Mouse (Mus musculus) myocyte (in vitro differentiated cells): ENCODE data around the gene Cntn6. TPM values are rescaled to one million over a fixed set of nuclear protein-coding genes. Genes with fewer than 3 reads are reported as not detected.

Experiments used
- H3K27me3 ChIP-seq: one replicate; pipeline ENCODE4 v1.6.1; 2011; ENCODE audit not compliant: control insufficient read depth, insufficient read depth, insufficient read length
- H3K36me3 ChIP-seq: one replicate; pipeline ENCODE4 v1.6.1; 2011; ENCODE audit not compliant: control insufficient read depth, insufficient read depth
- H3K4me2 ChIP-seq: one replicate; pipeline ENCODE4 v1.6.1; 2011; ENCODE audit warnings: low read depth, control low read depth
- H3K4me3 ChIP-seq: one replicate; pipeline ENCODE4 v1.5.1; 2011; ENCODE audit warnings: mild to moderate bottlenecking, control low read depth, moderate library complexity
- H3K79me2 ChIP-seq: one replicate; pipeline ENCODE4 v1.6.1; 2011; ENCODE audit not compliant: control insufficient read depth, insufficient read depth
- H3ac ChIP-seq: one replicate; pipeline ENCODE4 v1.6.1; 2011; ENCODE audit not compliant: control insufficient read depth, insufficient read length
- CEBPB ChIP-seq: IDR thresholded peaks from 2 replicates; pipeline ENCODE4 v1.6.1; 2011; ENCODE audit warnings: mild to moderate bottlenecking, moderate library complexity; ENCODE audit not compliant: poor library complexity, insufficient read depth, severe bottlenecking
- E2F4 ChIP-seq: IDR thresholded peaks from one replicate; pipeline ENCODE4 v1.6.1; 2011; ENCODE audit warnings: mild to moderate bottlenecking, control low read depth, moderate library complexity; ENCODE audit not compliant: insufficient read depth
- MAX ChIP-seq: IDR thresholded peaks from one replicate; pipeline ENCODE4 v1.6.1; 2011; ENCODE audit warnings: low read depth, mild to moderate bottlenecking, control low read depth
- MYOD1 ChIP-seq, 3 experiments: IDR thresholded peaks; one replicate each; pipeline ENCODE4 v1.6.1; 2011; ENCODE audit warnings: control low read depth in 2 of 3, low read depth in 2 of 3, mild to moderate bottlenecking in 2 of 3, moderate library complexity in 1 of 3; ENCODE audit not compliant: insufficient read length in 2 of 3, control insufficient read depth in 1 of 3
- MYOG ChIP-seq, 3 experiments: IDR thresholded peaks; one replicate each; pipeline ENCODE4 v1.6.1; 2011; ENCODE audit warnings: control low read depth in 2 of 3, low read depth in 2 of 3, mild to moderate bottlenecking in 2 of 3; ENCODE audit not compliant: insufficient read length in 2 of 3, control insufficient read depth in 1 of 3, insufficient read depth in 1 of 3
- POLR2A ChIP-seq: IDR thresholded peaks from one replicate; pipeline ENCODE4 v1.6.1; 2011; ENCODE audit warnings: low read depth, mild to moderate bottlenecking, control low read depth, moderate library complexity; ENCODE audit not compliant: insufficient read length
- POLR2AphosphoS2 ChIP-seq: IDR thresholded peaks from one replicate; pipeline ENCODE4 v1.6.1; 2011; ENCODE audit warnings: low read depth, control low read depth; ENCODE audit not compliant: insufficient read length
- REST ChIP-seq: IDR thresholded peaks from one replicate; pipeline ENCODE4 v1.6.1; 2011; ENCODE audit warnings: mild to moderate bottlenecking, control low read depth, moderate library complexity; ENCODE audit not compliant: insufficient read depth, insufficient read length
- SRF ChIP-seq: IDR thresholded peaks from one replicate; pipeline ENCODE4 v1.6.1; 2011; ENCODE audit warnings: low read depth; ENCODE audit not compliant: control insufficient read depth, insufficient read length
- TCF12 ChIP-seq: IDR thresholded peaks from one replicate; pipeline ENCODE4 v1.6.1; 2011; ENCODE audit warnings: mild to moderate bottlenecking, control low read depth; ENCODE audit not compliant: poor library complexity, insufficient read depth, severe bottlenecking
- TCF3 ChIP-seq: IDR thresholded peaks from one replicate; pipeline ENCODE4 v1.6.1; 2011; ENCODE audit warnings: low read depth, control low read depth; ENCODE audit not compliant: insufficient read length
- USF1 ChIP-seq: IDR thresholded peaks from one replicate; pipeline ENCODE4 v1.6.1; 2011; ENCODE audit warnings: low read depth, mild to moderate bottlenecking, control low read depth, moderate library complexity
- polyA plus RNA-seq: library from polyadenylated mRNA; unstranded; fragments of >200 nt; fragmentation: generic; extraction: Trizol; gene quantifications from one replicate; pipeline ENCODE4 v1.2.1, GENCODE M21; 2012; ENCODE audit warnings: missing spikeins

Gene Cntn6
- polyA plus RNA-seq, 1 experiment, result not detected

- no peaks in the 10 kb centered on the region for H3K79me2 ChIP-seq
- TF ChIP-seq SRF, result no peak
- H3K27me3 ChIP-seq, result no peaks in the 10 kb centered on the region
- H3ac ChIP-seq, result no peak overlapping the region
- H3K4me2 ChIP-seq, result no peak overlapping the region
- H3K4me3 ChIP-seq, result no peak overlapping the region
- H3K36me3 ChIP-seq, result no peaks in the 10 kb centered on the region
Measured at GRCm38 (mm10) chr6:104674249-104674648, 181.7 kb downstream of the Cntn6 start.

- no peak overlapping the region for H3ac ChIP-seq
- no peaks in the 10 kb centered on the region for H3K27me3 ChIP-seq
- no peaks in the 10 kb centered on the region for H3K36me3 ChIP-seq
- no peaks in the 10 kb centered on the region for H3K79me2 ChIP-seq
- H3K4me2 ChIP-seq, result no peak overlapping the region
- no peak overlapping the region for H3K4me3 ChIP-seq
- TF ChIP-seq MYOD1 (IDR thresholded peaks at IDR 0.05; ENCODE audit: control insufficient read depth in 1 of 3, insufficient read length in 2 of 3, low read depth in 2 of 3) (no peak), REST (no peak), TCF3 (no peak), USF1 (no peak), SRF (no peak), E2F4 (no peak)
Measured at GRCm38 (mm10) chr6:104679809-104680495, 187.4 kb downstream of the Cntn6 start.

GRCm38 (mm10) chr6:104687980-104688379, 195.4 kb downstream of the Cntn6 start:
- H3K79me2 ChIP-seq, result no peaks in the 10 kb centered on the region
- no peak overlapping the region for H3ac ChIP-seq
- TF ChIP-seq MYOG (IDR thresholded peaks at IDR 0.05; ENCODE audit: control insufficient read depth in 1 of 3, insufficient read depth in 1 of 3, insufficient read length in 2 of 3, low read depth in 2 of 3) (no peak), POLR2AphosphoS2 (no peak), TCF12 (no peak), SRF (no peak), POLR2A (no peak), E2F4 (no peak), REST (no peak), CEBPB (no peak), MAX (no peak), USF1 (no peak), MYOD1 (IDR thresholded peaks at IDR 0.05; ENCODE audit: control insufficient read depth in 1 of 3, insufficient read length in 2 of 3, low read depth in 2 of 3) (no peak), TCF3 (no peak)
- no peaks in the 10 kb centered on the region for H3K27me3 ChIP-seq
- H3K36me3 ChIP-seq, result no peaks in the 10 kb centered on the region
- H3K4me3 ChIP-seq, result no peak overlapping the region
- no peak overlapping the region for H3K4me2 ChIP-seq

GRCm38 (mm10) chr6:104688439-104689125, 196.0 kb downstream of the Cntn6 start:
- H3ac ChIP-seq, result no peak overlapping the region
- TF ChIP-seq E2F4, result no peak
- TF ChIP-seq POLR2A, result no peak
- no peak for TF ChIP-seq MYOD1 (IDR thresholded peaks at IDR 0.05; ENCODE audit: control insufficient read depth in 1 of 3, insufficient read length in 2 of 3, low read depth in 2 of 3)
- TF ChIP-seq POLR2AphosphoS2, result no peak
- TF ChIP-seq TCF3, result no peak
- TF ChIP-seq CEBPB, result no peak
- no peak for TF ChIP-seq MAX
- TF ChIP-seq TCF12, result no peak
- no peak for TF ChIP-seq MYOG (IDR thresholded peaks at IDR 0.05; ENCODE audit: control insufficient read depth in 1 of 3, insufficient read depth in 1 of 3, insufficient read length in 2 of 3, low read depth in 2 of 3)
- TF ChIP-seq USF1, result no peak
- H3K79me2 ChIP-seq, result no peaks in the 10 kb centered on the region
- H3K36me3 ChIP-seq, result no peaks in the 10 kb centered on the region
- H3K4me2 ChIP-seq, result no peak overlapping the region
- H3K27me3 ChIP-seq, result no peaks in the 10 kb centered on the region
- H3K4me3 ChIP-seq, result no peak overlapping the region

- Histone ChIP-seq H3K4me2 (no peak overlapping the region), H3K36me3 (no peaks in the 10 kb centered on the region), H3K79me2 (no peaks in the 10 kb centered on the region), H3ac (no peak overlapping the region), H3K27me3 (no peaks in the 10 kb centered on the region), H3K4me3 (no peak overlapping the region)
- TF ChIP-seq TCF12 (no peak), MAX (no peak), E2F4 (no peak), CEBPB (no peak), USF1 (no peak), MYOD1 (IDR thresholded peaks at IDR 0.05; ENCODE audit: control insufficient read depth in 1 of 3, insufficient read length in 2 of 3, low read depth in 2 of 3) (no peak), POLR2AphosphoS2 (no peak), TCF3 (no peak)
Measured at GRCm38 (mm10) chr6:104728571-104728970, 236.0 kb downstream of the Cntn6 start.
